Mouse (Mus musculus) CD4-positive, CD25-positive, alpha-beta regulatory T cell, adult 2 months (primary cell): Measurements from ENCODE around the gene Crtc1.

ENCODE experiments used
- DNase-seq: peaks from one replicate; pipeline ENCODE4 v3.0.0-alpha.2; 2012; ENCODE audit warnings: low read depth, low spot score

Crtc1 gene

GRCm38 (mm10) chr8:70393087-70393486, 46.3 kb downstream of the Crtc1 start:
- no peak for DNase-seq

- DNase-seq = no peak
These were observed 49.7 kb downstream of the Crtc1 start for GRCm38 (mm10) chr8:70389678-70390077.

- DNase-seq = peak; percentile 74
These were observed 56.1 kb downstream of the Crtc1 start for GRCm38 (mm10) chr8:70383287-70383686.

- DNase-seq = no peak
These were observed 59.3 kb downstream of the Crtc1 start for GRCm38 (mm10) chr8:70380069-70380468.

- DNase-seq = peak; percentile 24
These were observed 62.3 kb downstream of the Crtc1 start for GRCm38 (mm10) chr8:70377049-70377448.

- DNase-seq = peak; percentile 51
These were observed 63.1 kb downstream of the Crtc1 start for GRCm38 (mm10) chr8:70376275-70376741.

- peak; percentile 43 for DNase-seq
These were observed 64.0 kb downstream of the Crtc1 start for GRCm38 (mm10) chr8:70375212-70375859.

- DNase-seq = peak; percentile 66
These were observed 65.0 kb downstream of the Crtc1 start for GRCm38 (mm10) chr8:70374318-70374927.

GRCm38 (mm10) chr8:70373397-70374317, 65.7 kb downstream of the Crtc1 start, which contains the start of gene Comp:
TSS of gene Comp (plus strand) at chr8:70373558.
- DNase-seq = no peak

GRCm38 (mm10) chr8:70371951-70372350, 67.4 kb downstream of the Crtc1 start:
- DNase-seq = no peak

GRCm38 (mm10) chr8:70370476-70370875, 68.9 kb downstream of the Crtc1 start:
- no peak for DNase-seq

- DNase-seq = no peak
These were observed 72.8 kb downstream of the Crtc1 start for GRCm38 (mm10) chr8:70366588-70366987.

GRCm38 (mm10) chr8:70364066-70364465, 75.3 kb downstream of the Crtc1 start:
- no peak for DNase-seq

- DNase-seq = no peak
These were observed 77.8 kb downstream of the Crtc1 start for GRCm38 (mm10) chr8:70361484-70362032.

GRCm38 (mm10) chr8:70360769-70361168, 78.6 kb downstream of the Crtc1 start:
- peak; percentile 56 for DNase-seq

- no peak for DNase-seq
These were observed 80.0 kb downstream of the Crtc1 start for GRCm38 (mm10) chr8:70359411-70359810.

- DNase-seq = no peak
These were observed 83.3 kb downstream of the Crtc1 start for GRCm38 (mm10) chr8:70356111-70356510.

GRCm38 (mm10) chr8:70354004-70354403, 85.4 kb downstream of the Crtc1 start:
- no peak for DNase-seq

- DNase-seq = peak; percentile 100
These were observed 86.1 kb downstream of the Crtc1 start, which contains the start of gene Upf1 for GRCm38 (mm10) chr8:70353194-70353817. TSS of gene Upf1 (minus strand) at chr8:70353278.

- DNase-seq = peak; percentile 72
These were observed 86.7 kb downstream of the Crtc1 start for GRCm38 (mm10) chr8:70352657-70353151.

- DNase-seq = no peak
These were observed 87.4 kb downstream of the Crtc1 start for GRCm38 (mm10) chr8:70352000-70352384.
